Mouse (Mus musculus): ENCODE data around the gene Arid4a.

DNA sequence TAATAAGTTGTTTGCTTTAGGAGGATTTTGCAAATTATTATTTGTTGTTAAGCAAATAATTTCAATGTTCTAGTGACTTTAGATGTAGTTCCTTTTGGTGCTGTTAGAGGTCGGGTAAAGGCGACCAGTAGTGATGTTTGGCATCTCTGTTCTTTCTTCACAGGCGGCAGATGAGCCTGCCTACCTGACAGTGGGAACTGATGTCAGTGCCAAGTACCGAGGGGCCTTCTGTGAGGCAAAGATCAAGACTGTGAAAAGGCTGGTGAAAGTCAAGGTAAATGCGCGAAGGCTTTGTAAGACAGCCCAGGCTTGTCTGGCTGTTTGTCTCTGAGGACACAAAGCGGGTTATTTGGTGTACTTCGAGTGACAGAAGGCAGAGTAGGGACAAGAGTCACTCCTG, 3.4 kb downstream of the Arid4a start:
- no peak for TF ChIP-seq CTCF (IDR thresholded peaks at IDR 0.05; ENCODE audit: insufficient read depth, low read depth, low read length)
- TF ChIP-seq POLR2A (IDR thresholded peaks at IDR 0.05; ENCODE audit: insufficient read depth, low read depth, low read length): no peak
